Mouse (Mus musculus) G1E (cell line): ENCODE data around the gene Rbck1. TPM values are rescaled to one million over a fixed set of nuclear protein-coding genes. Genes with fewer than 3 reads are reported as not detected.
"Not testable (repeated sequence)": the region's sequence is repeated elsewhere in the genome, so short reads cannot be mapped to it uniquely, and the experiment has no call there.

Experiments used
- ATAC-seq: 2 replicates; pipeline ENCODE4 v1.8.0; 2016; ENCODE audit warnings: mild to moderate bottlenecking; ENCODE audit not compliant: insufficient number of reproducible peaks, poor library complexity, low FRiP score, severe bottlenecking; ENCODE audit errors: extremely low read depth
- DNase-seq: peaks from one replicate; pipeline ENCODE4 v3.0.0; 2012; ENCODE audit warnings: low spot score
- H3K27me3 ChIP-seq: 2 replicates; pipeline ENCODE4 v1.6.1; 2012; ENCODE audit warnings: mild to moderate bottlenecking, low read length, inconsistent platforms; ENCODE audit not compliant: insufficient read depth
- H3K36me3 ChIP-seq: replicated peaks from 2 replicates; pipeline ENCODE3; 2012; ENCODE audit warnings: mild to moderate bottlenecking, inconsistent platforms
- H3K4me1 ChIP-seq: 2 replicates; pipeline ENCODE4 v1.6.1; 2012; ENCODE audit warnings: low read depth, low read length, inconsistent platforms, mixed read lengths; ENCODE audit not compliant: insufficient read depth
- H3K4me3 ChIP-seq: 2 replicates; pipeline ENCODE4 v1.5.1; 2012; ENCODE audit warnings: low read depth, mild to moderate bottlenecking, inconsistent platforms, low read length, moderate library complexity, mixed read lengths
- H3K9me3 ChIP-seq: replicated peaks from 2 replicates; pipeline ENCODE4 v1.6.1; 2012; ENCODE audit warnings: inconsistent platforms
- CTCF ChIP-seq: IDR thresholded peaks from 2 replicates; pipeline ENCODE4 v1.5.1; 2012; ENCODE audit warnings: low read depth, low read length, inconsistent platforms, mixed read lengths
- GATA1 ChIP-seq: IDR thresholded peaks from 2 replicates; pipeline ENCODE4 v1.6.1; 2012; ENCODE audit warnings: borderline replicate concordance, low read length, inconsistent platforms, mixed read lengths
- GATA2 ChIP-seq: IDR thresholded peaks from 2 replicates; pipeline ENCODE4 v1.6.1; 2012; ENCODE audit warnings: low read depth, low read length, inconsistent platforms, borderline replicate concordance
- POLR2AphosphoS5 ChIP-seq: IDR thresholded peaks from 2 replicates; pipeline ENCODE4 v1.6.1; 2012; ENCODE audit warnings: low read depth, low read length, inconsistent platforms; ENCODE audit not compliant: insufficient replicate concordance
- TAL1 ChIP-seq: conservative IDR thresholded peaks from 2 replicates; pipeline ENCODE4 v1.6.1; 2012; ENCODE audit warnings: low read depth, low read length, inconsistent platforms, mixed read lengths
- polyA plus RNA-seq: library from polyadenylated mRNA; stranded (reverse); fragments of >175 nt; gene quantifications from 2 replicates; pipeline ENCODE4 v1.2.3, GENCODE M21; 2012
- total RNA-seq, 2 experiments: library from RNA; stranded (forward) in 1 of 2; stranded (reverse) in 1 of 2; fragments of 200-1000 nt in 1 of 2; fragments of >200 nt in 1 of 2; fragmentation: Nextera tagmentation in 1 of 2; gene quantifications; 2 replicates each; pipeline ENCODE4 v1.2.3; 2014 to 2017

The Rbck1 gene
- total and polyA plus RNA-seq, 3 experiments: 59.9 to 232 (median 156) TPM

GRCm38 (mm10) chr2:152368532-152369140 is 36.2 kb upstream of the Rbck1 start:
- H3K9me3 ChIP-seq: no peaks in the 10 kb centered on the region
- DNase-seq (peak; percentile 65), ATAC-seq (0 out of 2 replicates have a peak, but pooled peaks have one; percentile 23)
- no peak overlapping the region; the same call in 1 of the 2 replicates for H3K4me3 ChIP-seq
- H3K27me3 ChIP-seq: peaks cover 39% of the 10 kb centered on the region
- peaks cover 16% of the 10 kb centered on the region for H3K4me1 ChIP-seq
- H3K36me3 ChIP-seq: no peaks in the 10 kb centered on the region
- no peak for TF ChIP-seq GATA2
- TF ChIP-seq GATA1: no peak
- no peak for TF ChIP-seq TAL1
- peak; percentile 96 for TF ChIP-seq CTCF
- TF ChIP-seq POLR2AphosphoS5: no peak

DNA sequence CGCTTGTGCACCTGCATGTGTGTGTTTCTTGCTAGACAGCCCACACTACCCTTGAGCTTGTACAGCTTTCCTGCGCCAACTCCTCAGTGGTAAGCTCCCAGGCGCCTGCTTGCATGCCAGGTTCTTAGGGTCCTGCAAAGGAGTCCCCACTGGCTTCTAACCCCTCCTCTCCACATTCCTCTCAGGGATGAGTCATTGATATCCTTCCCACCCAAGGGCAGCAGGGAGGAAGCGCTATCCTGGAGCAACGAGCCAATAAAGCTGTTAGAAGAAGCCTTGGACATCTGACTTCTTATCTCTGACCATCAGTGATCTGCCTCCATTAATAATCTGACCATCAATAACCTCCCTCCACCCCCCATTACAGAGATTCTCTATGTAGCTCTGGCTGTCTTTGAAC is 35.5 kb upstream of the Rbck1 start:
- no peaks in the 10 kb centered on the region for H3K9me3 ChIP-seq
- H3K4me1 ChIP-seq: peaks cover 23% of the 10 kb centered on the region
- H3K4me3 ChIP-seq: no peak overlapping the region
- TF ChIP-seq TAL1 (no peak), GATA2 (no peak), CTCF (no peak)
- ATAC-seq (no peak), DNase-seq (no peak)
- H3K36me3 ChIP-seq: no peaks in the 10 kb centered on the region
- peaks cover 39% of the 10 kb centered on the region for H3K27me3 ChIP-seq

- peaks cover 2% of the 10 kb centered on the region for H3K36me3 ChIP-seq
- peaks cover 4% of the 10 kb centered on the region for H3K9me3 ChIP-seq
- ATAC-seq: peak; percentile 71
- peaks cover 44% of the 10 kb centered on the region for H3K4me1 ChIP-seq
- H3K27me3 ChIP-seq: peaks cover 22% of the 10 kb centered on the region
- DNase-seq: peak; percentile 85
- peak overlapping the region; percentile 2; the same call in 1 of the 2 replicates for H3K4me3 ChIP-seq
- no peak for TF ChIP-seq POLR2AphosphoS5
- peak; percentile 97 for TF ChIP-seq CTCF
These were observed 31.0 kb upstream of the Rbck1 start for GRCm38 (mm10) chr2:152363245-152364147.

GRCm38 (mm10) chr2:152361193-152361592 is 28.7 kb upstream of the Rbck1 start:
- H3K27me3 ChIP-seq: peaks cover 9% of the 10 kb centered on the region; the same call in 1 of the 2 replicates
- H3K4me3 ChIP-seq: no peak overlapping the region
- no peak for ATAC-seq
- no peak for DNase-seq
- H3K9me3 ChIP-seq: peaks cover 4% of the 10 kb centered on the region
- peaks cover 12% of the 10 kb centered on the region for H3K36me3 ChIP-seq
- H3K4me1 ChIP-seq: peaks cover 47% of the 10 kb centered on the region
- TF ChIP-seq GATA1 (no peak), POLR2AphosphoS5 (no peak), TAL1 (no peak), CTCF (no peak), GATA2 (no peak)

DNA sequence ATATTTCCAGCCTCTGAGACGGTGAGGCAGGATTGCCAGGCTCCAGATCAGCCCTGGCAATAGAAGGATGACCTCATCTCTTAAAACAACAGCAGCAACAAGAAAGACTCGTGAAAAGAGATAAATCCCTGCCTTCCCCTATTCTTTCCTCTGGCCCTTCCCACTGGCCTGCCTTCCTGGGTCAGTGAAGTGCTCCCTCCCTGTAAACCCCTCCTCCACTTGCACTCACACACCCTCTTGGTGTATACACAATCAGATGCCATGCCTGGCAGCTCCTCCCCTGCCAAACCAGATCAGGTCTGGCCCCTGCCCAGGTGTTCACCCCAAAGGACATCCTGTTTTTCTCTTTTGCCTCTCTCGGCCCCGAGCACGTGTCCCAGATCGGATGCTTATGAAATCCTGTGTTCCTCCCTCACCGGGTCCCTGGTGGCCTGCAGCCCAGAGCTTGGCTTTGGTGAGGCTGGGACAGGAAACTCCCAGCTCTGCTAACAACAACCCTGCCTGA is 27.9 kb upstream of the Rbck1 start:
- no peak for DNase-seq
- no peak for ATAC-seq

GRCm38 (mm10) chr2:152359616-152360015 is 27.2 kb upstream of the Rbck1 start:
- no peak for DNase-seq
- peaks cover 4% of the 10 kb centered on the region; the same call in 1 of the 2 replicates for H3K27me3 ChIP-seq
- peaks cover 18% of the 10 kb centered on the region for H3K36me3 ChIP-seq
- H3K4me1 ChIP-seq: peaks cover 54% of the 10 kb centered on the region
- H3K9me3 ChIP-seq: peaks cover 4% of the 10 kb centered on the region
- H3K4me3 ChIP-seq: peak overlapping the region; percentile 31; the same call in 1 of the 2 replicates
- ATAC-seq: no peak
- TF ChIP-seq CTCF (no peak), POLR2AphosphoS5 (no peak), GATA2 (no peak), TAL1 (peak; percentile 40; the same call in 1 of the 2 replicates), GATA1 (no peak)

More for the DNA sequence above, 27.9 kb upstream of the Rbck1 start:
- Histone ChIP-seq H3K9me3 (peaks cover 4% of the 10 kb centered on the region), H3K4me3 (no peak overlapping the region), H3K36me3 (peaks cover 15% of the 10 kb centered on the region), H3K27me3 (peaks cover 6% of the 10 kb centered on the region; the same call in 1 of the 2 replicates), H3K4me1 (peaks cover 49% of the 10 kb centered on the region)
- TF ChIP-seq TAL1 (no peak), GATA2 (no peak), POLR2AphosphoS5 (no peak)

DNA sequence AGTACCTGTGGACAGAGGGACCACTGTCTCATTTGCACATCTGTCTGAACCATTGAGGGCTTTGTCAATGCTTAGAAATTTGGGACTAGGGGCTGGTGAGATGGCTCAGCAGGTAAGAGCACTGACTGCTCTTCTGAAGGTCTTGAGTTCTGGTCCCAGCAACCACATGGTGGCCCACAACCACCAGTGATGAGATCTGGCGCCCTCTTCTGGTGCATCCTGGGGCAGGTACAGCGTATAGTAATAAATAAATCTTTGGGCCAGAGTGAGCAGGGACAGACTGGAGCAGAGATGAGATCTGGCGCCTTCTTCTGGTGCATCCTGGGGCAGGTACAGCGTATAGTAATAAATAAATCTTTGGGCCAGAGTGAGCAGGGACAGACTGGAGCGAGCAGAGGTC is 26.5 kb upstream of the Rbck1 start:
- peaks cover 53% of the 10 kb centered on the region for H3K4me1 ChIP-seq
- not testable (repeated sequence) for H3K27me3 ChIP-seq, DNase-seq, ATAC-seq, H3K9me3 ChIP-seq, H3K4me3 ChIP-seq
- H3K36me3 ChIP-seq: peaks cover 18% of the 10 kb centered on the region
